Mouse (Mus musculus) E14TG2a.4 (cell line): ENCODE data around the gene Swi5.

Source experiments
- CTCF ChIP-seq: conservative IDR thresholded peaks from 2 replicates; pipeline ENCODE4 v1.5.1; 2014; ENCODE audit warnings: low read length
- POU5F1 ChIP-seq: IDR thresholded peaks from 2 replicates; pipeline ENCODE4 v1.6.1; 2014; ENCODE audit warnings: low read length, borderline replicate concordance

GRCm38 (mm10) chr2:32307941-32308760 lies 20.3 kb upstream of the Swi5 start:
- peak; percentile 89 for TF ChIP-seq CTCF
- no peak for TF ChIP-seq POU5F1
